In the genomic region with DNA sequence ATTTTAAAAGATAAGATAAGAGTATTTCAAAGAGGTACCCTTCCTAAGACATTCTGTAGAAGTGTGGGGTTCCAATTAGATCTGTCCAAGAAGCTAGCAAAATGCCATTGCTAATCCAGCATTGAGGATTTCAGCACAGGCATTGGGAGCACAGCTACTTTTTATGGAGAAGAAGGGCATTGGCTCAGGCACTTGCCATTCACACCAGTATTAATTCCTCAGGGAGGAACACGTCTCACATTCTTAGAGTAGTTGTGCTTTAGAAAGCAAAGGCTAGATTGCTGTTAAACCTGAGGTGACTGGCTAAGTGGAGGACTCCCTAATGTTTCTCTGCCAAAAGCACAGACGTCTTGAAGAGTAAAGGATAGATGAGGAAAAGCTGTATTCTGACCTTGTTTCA, we compare ENCODE assay signal across 19 mouse cellular contexts. TPM values are rescaled to one million over a fixed set of nuclear protein-coding genes. Genes with fewer than 3 reads are reported as not detected.
DNase-seq lines count a peak whose midpoint lies in the region; ATAC-seq and TF ChIP-seq lines count a peak whose summit lies in the region.
"Had no signal": no experiment of that assay in that cellular context is flagged by ENCODE, and none has a peak within 500 bp of the region (broad histone marks: within the 10 kb centered on the region; RNA-seq: fewer than 3 reads in every experiment).

No protein-coding gene starts in this region.

- no peak for TF ChIP-seq CTCF in heart, postnatal 0 days (IDR thresholded peaks at IDR 0.05; ENCODE audit: low read depth)

- peaks cover 7% of the 10 kb centered on the region; the same call in 1 of the 2 replicates for H3K36me3 ChIP-seq in heart, postnatal 0 days (replicated peaks; ENCODE audit: control insufficient read depth, insufficient read depth, low read length)
- H3K36me3 ChIP-seq in heart, embryonic 12.5 days: peaks cover 16% of the 10 kb centered on the region

- ATAC-seq in heart, postnatal 0 days (ENCODE audit: insufficient read depth, low read depth): no peak
- ATAC-seq in heart, embryonic 12.5 days (ENCODE audit: insufficient number of reproducible peaks, low FRiP score): no peak
- ATAC-seq: forebrain, embryonic 13.5 days; midbrain, embryonic 13.5 days had no signal

- H3K27me3 ChIP-seq in heart, postnatal 0 days (ENCODE audit: control insufficient read depth, insufficient read depth, low read length): no peaks in the 10 kb centered on the region
- H3K27me3 ChIP-seq in heart, embryonic 12.5 days (replicated peaks): no peaks in the 10 kb centered on the region
- H3K27me3 ChIP-seq: forebrain, embryonic 13.5 days; heart, embryonic 15.5 days; hindbrain, embryonic 12.5 days; limb, embryonic 13.5 days; megakaryocyte, embryonic 14.5 days; midbrain, embryonic 13.5 days had no signal

- no peak overlapping the region for H3K9ac ChIP-seq in heart, postnatal 0 days (replicated peaks; ENCODE audit: low read depth, low read length)
- no peak overlapping the region for H3K9ac ChIP-seq in heart, embryonic 12.5 days
- H3K9ac ChIP-seq: forebrain, embryonic 13.5 days; heart, embryonic 15.5 days; hindbrain, embryonic 12.5 days; limb, embryonic 13.5 days; midbrain, embryonic 13.5 days had no signal

- 27% methylated on average over 2 of the region's 2 CpGs for WGBS in heart, postnatal 0 days
- 42% methylated on average over 2 of the region's 2 CpGs for WGBS in heart, embryonic 12.5 days

- peaks cover 20% of the 10 kb centered on the region for H3K4me1 ChIP-seq in heart, postnatal 0 days (ENCODE audit: control insufficient read depth, insufficient read depth)
- peaks cover 32% of the 10 kb centered on the region for H3K4me1 ChIP-seq in heart, embryonic 12.5 days (replicated peaks)

- H3K9me3 ChIP-seq in heart, postnatal 0 days (replicated peaks; ENCODE audit: control insufficient read depth, low read length): no peaks in the 10 kb centered on the region
- H3K9me3 ChIP-seq in heart, embryonic 12.5 days (replicated peaks): no peaks in the 10 kb centered on the region
- H3K9me3 ChIP-seq: forebrain, embryonic 13.5 days; heart, embryonic 15.5 days; hindbrain, embryonic 12.5 days; limb, embryonic 13.5 days; megakaryocyte, embryonic 14.5 days; midbrain, embryonic 13.5 days had no signal

- peak; percentile 20 for DNase-seq in adrenal gland, postnatal 10 days
- no peak for DNase-seq in adrenal gland, adult 2 months
- no peak for DNase-seq in heart, postnatal 0 days (ENCODE audit: low spot score)
- DNase-seq in kidney, postnatal 10 days: peak; percentile 39
- no peak for DNase-seq in kidney, postnatal 14 days
- peak; percentile 27 for DNase-seq in testis, postnatal 10 days (ENCODE audit: low spot score)
- no peak for DNase-seq in testis, postnatal 14 days (ENCODE audit: low spot score)
- DNase-seq: adrenal gland, postnatal 36 days; cerebellum, adult 9-10 months; gastrocnemius, postnatal 10 days; lung, postnatal 14 days had no signal

- no peak overlapping the region for H3K4me2 ChIP-seq in heart, postnatal 0 days (ENCODE audit: low read depth, low read length)
- H3K4me2 ChIP-seq in heart, embryonic 12.5 days: no peak overlapping the region
- H3K4me2 ChIP-seq: forebrain, embryonic 13.5 days; heart, embryonic 15.5 days; hindbrain, embryonic 12.5 days; limb, embryonic 13.5 days; midbrain, embryonic 13.5 days had no signal

- H3K27ac ChIP-seq in heart, postnatal 0 days (ENCODE audit: low read depth): peak overlapping the region; percentile 43; the same call in 1 of the 2 replicates
- no peak overlapping the region for H3K27ac ChIP-seq in heart, embryonic 12.5 days (ENCODE audit: poor library complexity, severe bottlenecking)
- H3K27ac ChIP-seq: forebrain, embryonic 13.5 days; hindbrain, embryonic 12.5 days; limb, embryonic 13.5 days; midbrain, embryonic 13.5 days; stomach, postnatal 0 days had no signal

- TF ChIP-seq EP300 in heart, postnatal 0 days (IDR thresholded peaks at IDR 0.05; ENCODE audit: low read depth): no peak

- H3K4me3 ChIP-seq in heart, postnatal 0 days (ENCODE audit: low read depth, low read length): no peak overlapping the region
- H3K4me3 ChIP-seq in heart, embryonic 12.5 days: no peak overlapping the region
- H3K4me3 ChIP-seq: forebrain, embryonic 13.5 days; heart, embryonic 15.5 days; hindbrain, embryonic 12.5 days; limb, embryonic 13.5 days; megakaryocyte, embryonic 14.5 days; midbrain, embryonic 13.5 days had no signal

RNA-seq across cellular contexts. Expression of gene Trp53bp2, which starts 17.5 kb away (rescaled TPM):
- 10 to 100 TPM; 21.2 to 21.9 TPM for total RNA-seq in adrenal gland, postnatal 10 days (2021)
- 10 to 100 TPM; 20.1 to 22.2 TPM for total RNA-seq in adrenal gland, adult 2 months (2021)
- 14.2 and 14.3 TPM in 2 replicates for polyA plus RNA-seq in adrenal gland, adult 2 months (2012; rRNA removed)
- 13.6 and 31.9 TPM in 2 replicates for total RNA-seq in heart, postnatal 0 days (2014; rRNA removed; ENCODE audit: low replicate concordance)
- polyA plus RNA-seq in heart, postnatal 0 days (2015; fragmentation: Nextera tagmentation; extraction: Ambion mirVana): 7.4 and 8.3 TPM in 2 replicates
- polyA plus RNA-seq in heart, embryonic 12.5 days (2016; fragmentation: Nextera tagmentation; extraction: Ambion mirVana): 18.9 and 19.8 TPM in 2 replicates

Comparison
In these comparisons a context has a peak if more than half of its experiments do, and no peak if none do; other contexts are left out.
1. DNase-seq: peak in adrenal gland, postnatal 10 days (single experiment), kidney, postnatal 10 days (single experiment) and testis, postnatal 10 days (single experiment); none in adrenal gland, adult 2 months (single experiment), heart, postnatal 0 days (single experiment), kidney, postnatal 14 days (single experiment) and testis, postnatal 14 days (single experiment).